Mouse (Mus musculus) ES-E14 (cell line): Measurements from ENCODE around the gene Nlk.

Experiments
- CHD2 ChIP-seq: IDR thresholded peaks from 2 replicates; pipeline ENCODE4 v1.6.1; 2014; ENCODE audit warnings: mild to moderate bottlenecking, low read depth, low read length, inconsistent platforms
- MAFK ChIP-seq: IDR thresholded peaks from 2 replicates; pipeline ENCODE4 v1.6.1; 2014; ENCODE audit warnings: mild to moderate bottlenecking, low read depth, low read length, inconsistent platforms; ENCODE audit not compliant: insufficient read depth
- ZC3H11A ChIP-seq: IDR thresholded peaks from 2 replicates; pipeline ENCODE4 v1.6.1; 2012; ENCODE audit warnings: low read depth, mild to moderate bottlenecking, inconsistent platforms, low read length, borderline replicate concordance

DNA sequence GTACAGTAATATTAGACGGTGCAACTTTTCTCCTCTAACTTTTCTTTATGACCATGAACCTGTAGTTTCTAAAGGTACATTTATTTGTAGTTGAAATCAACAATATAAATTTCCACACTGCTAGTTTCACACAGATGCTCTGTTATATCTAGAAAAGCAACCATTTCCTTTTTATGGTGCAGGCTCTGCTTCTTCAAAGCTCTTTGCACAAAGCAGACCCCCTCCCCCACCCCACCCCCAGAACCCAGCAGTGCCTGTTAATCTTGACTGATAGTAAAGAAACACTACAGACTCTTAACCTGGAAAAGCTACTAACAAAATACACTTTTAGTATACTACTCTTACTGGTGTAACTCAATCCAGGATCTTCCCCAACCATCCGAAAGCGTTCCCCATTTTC lies 6.6 kb downstream of the Nlk start:
- TF ChIP-seq MAFK (no peak), CHD2 (no peak), ZC3H11A (no peak)
